Mouse (Mus musculus) adipocyte (in vitro differentiated cells): Measurements from ENCODE around the gene Srbd1.

Experiments
- DNase-seq: peaks from one replicate; pipeline ENCODE4 v3.0.0-alpha.2; 2016; ENCODE audit warnings: low spot score

The Srbd1 gene

GRCm38 (mm10) chr17:86145079-86145951 is at the start of gene Srbd1:
Gene Srbd1, minus strand, starts transcription at chr17:86145175.
- DNase-seq = peak; percentile 96

GRCm38 (mm10) chr17:86193979-86194378 is 49.0 kb upstream of the Srbd1 start:
- no peak for DNase-seq

- no peak for DNase-seq
Measured at GRCm38 (mm10) chr17:86187777-86188176, 42.8 kb upstream of the Srbd1 start.

GRCm38 (mm10) chr17:86185584-86185983 is 40.6 kb upstream of the Srbd1 start:
- no peak for DNase-seq

GRCm38 (mm10) chr17:86184552-86185209 is 39.7 kb upstream of the Srbd1 start:
- DNase-seq = no peak

GRCm38 (mm10) chr17:86183788-86184187 is 38.8 kb upstream of the Srbd1 start:
- no peak for DNase-seq

GRCm38 (mm10) chr17:86176722-86177121 is 31.7 kb upstream of the Srbd1 start:
- no peak for DNase-seq

- DNase-seq = no peak
Measured at GRCm38 (mm10) chr17:86175516-86175915, 30.5 kb upstream of the Srbd1 start.

GRCm38 (mm10) chr17:86170164-86170958 is 25.4 kb upstream of the Srbd1 start:
- no peak for DNase-seq

GRCm38 (mm10) chr17:86169092-86169491 is 24.1 kb upstream of the Srbd1 start:
- DNase-seq = no peak

GRCm38 (mm10) chr17:86168231-86168981 is 23.4 kb upstream of the Srbd1 start:
- DNase-seq = no peak

- DNase-seq = peak; percentile 92
Measured at GRCm38 (mm10) chr17:86167320-86168230, 22.6 kb upstream of the Srbd1 start, which contains the start of gene Prkce. Gene Prkce, plus strand, starts transcription at chr17:86167785.

- peak; percentile 92 for DNase-seq
Measured at GRCm38 (mm10) chr17:86166567-86167319, 21.8 kb upstream of the Srbd1 start.

- DNase-seq = no peak
Measured at GRCm38 (mm10) chr17:86166051-86166566, 21.1 kb upstream of the Srbd1 start.

- DNase-seq = no peak
Measured at GRCm38 (mm10) chr17:86164416-86164815, 19.4 kb upstream of the Srbd1 start.

- no peak for DNase-seq
Measured at GRCm38 (mm10) chr17:86162672-86163071, 17.7 kb upstream of the Srbd1 start.

- DNase-seq = peak; percentile 44
Measured at GRCm38 (mm10) chr17:86156999-86157398, 12.0 kb upstream of the Srbd1 start.

- DNase-seq = peak; percentile 96
Measured at GRCm38 (mm10) chr17:86150867-86151348, 5.9 kb upstream of the Srbd1 start.

- no peak for DNase-seq
Measured at GRCm38 (mm10) chr17:86149726-86150125, 4.8 kb upstream of the Srbd1 start.
